Mouse (Mus musculus): ENCODE results near the gene Epb41l4b. TPM values are rescaled to one million over a fixed set of nuclear protein-coding genes. Genes with fewer than 3 reads are reported as not detected.

The Epb41l4b gene
- polyA plus RNA-seq, 1 experiment: 3.8 TPM

GRCm38 (mm10) chr4:57091363-57091762, 51.9 kb downstream of the Epb41l4b start:
- no peak overlapping the region for H3K27ac ChIP-seq (ENCODE audit: control insufficient read depth, insufficient read depth, low read depth, low read length)
- TF ChIP-seq POLR2A (IDR thresholded peaks at IDR 0.05; ENCODE audit: control insufficient read depth, low read depth, low read length) (no peak), CTCF (IDR thresholded peaks at IDR 0.05; ENCODE audit: control insufficient read depth, insufficient read depth, insufficient replicate concordance, low read depth, low read length) (no peak)
- no peak overlapping the region for H3K4me3 ChIP-seq (ENCODE audit: control insufficient read depth, low read depth, low read length)
- H3K4me1 ChIP-seq (ENCODE audit: control insufficient read depth, insufficient read depth, low read length): no peaks in the 10 kb centered on the region
- no peaks in the 10 kb centered on the region for H3K27me3 ChIP-seq (ENCODE audit: control insufficient read depth, insufficient read depth, low read length)
- H3K36me3 ChIP-seq (ENCODE audit: control insufficient read depth, insufficient read depth, low read length): no peaks in the 10 kb centered on the region

- Histone ChIP-seq H3K27ac (ENCODE audit: control insufficient read depth, insufficient read depth, low read depth, low read length) (no peak overlapping the region), H3K4me3 (ENCODE audit: control insufficient read depth, low read depth, low read length) (no peak overlapping the region), H3K27me3 (ENCODE audit: control insufficient read depth, insufficient read depth, low read length) (no peaks in the 10 kb centered on the region), H3K36me3 (ENCODE audit: control insufficient read depth, insufficient read depth, low read length) (no peaks in the 10 kb centered on the region), H3K4me1 (ENCODE audit: control insufficient read depth, insufficient read depth, low read length) (no peaks in the 10 kb centered on the region)
- TF ChIP-seq POLR2A (IDR thresholded peaks at IDR 0.05; ENCODE audit: control insufficient read depth, low read depth, low read length) (no peak), CTCF (IDR thresholded peaks at IDR 0.05; ENCODE audit: control insufficient read depth, insufficient read depth, insufficient replicate concordance, low read depth, low read length) (no peak)
These were observed 54.9 kb downstream of the Epb41l4b start for GRCm38 (mm10) chr4:57088301-57088700.

GRCm38 (mm10) chr4:57085750-57086400, 57.4 kb downstream of the Epb41l4b start:
- no peaks in the 10 kb centered on the region for H3K27me3 ChIP-seq (ENCODE audit: control insufficient read depth, insufficient read depth, low read length)
- no peak overlapping the region for H3K4me3 ChIP-seq (ENCODE audit: control insufficient read depth, low read depth, low read length)
- no peak for TF ChIP-seq POLR2A (IDR thresholded peaks at IDR 0.05; ENCODE audit: control insufficient read depth, low read depth, low read length)
- H3K4me1 ChIP-seq (ENCODE audit: control insufficient read depth, insufficient read depth, low read length): no peaks in the 10 kb centered on the region
- H3K36me3 ChIP-seq (ENCODE audit: control insufficient read depth, insufficient read depth, low read length): no peaks in the 10 kb centered on the region
- H3K27ac ChIP-seq (ENCODE audit: control insufficient read depth, insufficient read depth, low read depth, low read length): no peak overlapping the region

- H3K4me3 ChIP-seq (ENCODE audit: control insufficient read depth, low read depth, low read length): no peak overlapping the region
- TF ChIP-seq POLR2A (IDR thresholded peaks at IDR 0.05; ENCODE audit: control insufficient read depth, low read depth, low read length): no peak
- no peak for TF ChIP-seq CTCF (IDR thresholded peaks at IDR 0.05; ENCODE audit: control insufficient read depth, insufficient read depth, insufficient replicate concordance, low read depth, low read length)
- no peak overlapping the region for H3K27ac ChIP-seq (ENCODE audit: control insufficient read depth, insufficient read depth, low read depth, low read length)
- H3K27me3 ChIP-seq (ENCODE audit: control insufficient read depth, insufficient read depth, low read length): no peaks in the 10 kb centered on the region
- H3K4me1 ChIP-seq (ENCODE audit: control insufficient read depth, insufficient read depth, low read length): no peaks in the 10 kb centered on the region
- H3K36me3 ChIP-seq (ENCODE audit: control insufficient read depth, insufficient read depth, low read length): no peaks in the 10 kb centered on the region
These were observed 59.6 kb downstream of the Epb41l4b start for GRCm38 (mm10) chr4:57083653-57084052.

- Histone ChIP-seq H3K4me1 (ENCODE audit: control insufficient read depth, insufficient read depth, low read length) (no peaks in the 10 kb centered on the region), H3K27ac (ENCODE audit: control insufficient read depth, insufficient read depth, low read depth, low read length) (no peak overlapping the region), H3K27me3 (ENCODE audit: control insufficient read depth, insufficient read depth, low read length) (no peaks in the 10 kb centered on the region), H3K4me3 (ENCODE audit: control insufficient read depth, low read depth, low read length) (no peak overlapping the region), H3K36me3 (ENCODE audit: control insufficient read depth, insufficient read depth, low read length) (no peaks in the 10 kb centered on the region)
- TF ChIP-seq POLR2A (IDR thresholded peaks at IDR 0.05; ENCODE audit: control insufficient read depth, low read depth, low read length) (no peak), CTCF (IDR thresholded peaks at IDR 0.05; ENCODE audit: control insufficient read depth, insufficient read depth, insufficient replicate concordance, low read depth, low read length) (no peak)
These were observed 60.3 kb downstream of the Epb41l4b start for GRCm38 (mm10) chr4:57082775-57083428.

GRCm38 (mm10) chr4:57081463-57081862, 61.8 kb downstream of the Epb41l4b start:
- H3K4me3 ChIP-seq (ENCODE audit: control insufficient read depth, low read depth, low read length): no peak overlapping the region
- TF ChIP-seq CTCF (IDR thresholded peaks at IDR 0.05; ENCODE audit: control insufficient read depth, insufficient read depth, insufficient replicate concordance, low read depth, low read length) (no peak), POLR2A (IDR thresholded peaks at IDR 0.05; ENCODE audit: control insufficient read depth, low read depth, low read length) (no peak)
- no peaks in the 10 kb centered on the region for H3K4me1 ChIP-seq (ENCODE audit: control insufficient read depth, insufficient read depth, low read length)
- H3K27ac ChIP-seq (ENCODE audit: control insufficient read depth, insufficient read depth, low read depth, low read length): no peak overlapping the region
- no peaks in the 10 kb centered on the region for H3K27me3 ChIP-seq (ENCODE audit: control insufficient read depth, insufficient read depth, low read length)
- no peaks in the 10 kb centered on the region for H3K36me3 ChIP-seq (ENCODE audit: control insufficient read depth, insufficient read depth, low read length)

- no peaks in the 10 kb centered on the region for H3K27me3 ChIP-seq (ENCODE audit: control insufficient read depth, insufficient read depth, low read length)
- H3K4me3 ChIP-seq (ENCODE audit: control insufficient read depth, low read depth, low read length): no peak overlapping the region
- H3K27ac ChIP-seq (ENCODE audit: control insufficient read depth, insufficient read depth, low read depth, low read length): no peak overlapping the region
- H3K36me3 ChIP-seq (ENCODE audit: control insufficient read depth, insufficient read depth, low read length): no peaks in the 10 kb centered on the region
- TF ChIP-seq POLR2A (IDR thresholded peaks at IDR 0.05; ENCODE audit: control insufficient read depth, low read depth, low read length) (no peak), CTCF (IDR thresholded peaks at IDR 0.05; ENCODE audit: control insufficient read depth, insufficient read depth, insufficient replicate concordance, low read depth, low read length) (no peak)
- no peaks in the 10 kb centered on the region for H3K4me1 ChIP-seq (ENCODE audit: control insufficient read depth, insufficient read depth, low read length)
These were observed 69.4 kb downstream of the Epb41l4b start for GRCm38 (mm10) chr4:57073843-57074242.

Measured in testis, adult 2 months (tissue).